Mouse (Mus musculus) heart, adult 2 months (tissue): ENCODE measurements at regions not wholly inside any gene's neighbourhood (a gene's known extent, or its start where the extent isn't known, plus 50 kb on each side); places are given as distances from the start of the nearest gene placed in this dataset.

Source experiments
- DNase-seq, 2 experiments: peaks; one replicate each; pipeline ENCODE4 v3.0.0; 2021
- H3K27ac ChIP-seq: fragments of 200-600 bp; 2 replicates; pipeline ENCODE4 v1.8.1; 2022
- H3K27me3 ChIP-seq: fragments of 200-500 bp; 2 replicates; pipeline ENCODE4 v1.6.1; 2012; ENCODE audit warnings: mild to moderate bottlenecking, low read length, inconsistent platforms, mixed read lengths; ENCODE audit not compliant: control insufficient read depth, insufficient read depth
- H3K36me3 ChIP-seq: fragments of 200-500 bp; 2 replicates; pipeline ENCODE4 v1.6.1; 2012; ENCODE audit warnings: low read length, inconsistent platforms; ENCODE audit not compliant: control insufficient read depth, insufficient read depth
- H3K4me1 ChIP-seq: fragments of 200-500 bp; 2 replicates; pipeline ENCODE4 v1.6.1; 2011; ENCODE audit warnings: low read length; ENCODE audit not compliant: control insufficient read depth, insufficient read depth
- H3K4me3 ChIP-seq: fragments of 200-600 bp; 2 replicates; pipeline ENCODE4 v1.8.1; 2022
- H3K79me2 ChIP-seq: fragments of 200-500 bp; replicated peaks from 2 replicates; pipeline ENCODE4 v1.6.1; 2012; ENCODE audit warnings: mild to moderate bottlenecking, inconsistent platforms, low read length, moderate library complexity, mixed read lengths; ENCODE audit not compliant: control insufficient read depth, insufficient read depth
- H3K9ac ChIP-seq: fragments of 200-500 bp; 2 replicates; pipeline ENCODE4 v1.6.1; 2012; ENCODE audit warnings: low read depth, mild to moderate bottlenecking, control low read depth, inconsistent platforms, low read length, mixed read lengths
- CTCF ChIP-seq: fragments of 200-600 bp; IDR thresholded peaks from 2 replicates; pipeline ENCODE4 v1.8.1; 2022; ENCODE audit warnings: antibody characterized with exemption, mild to moderate bottlenecking, moderate library complexity
- EP300 ChIP-seq: fragments of 200-500 bp; IDR thresholded peaks from 2 replicates; pipeline ENCODE4 v1.6.1; 2011; ENCODE audit warnings: low read depth, low read length, control low read depth; ENCODE audit not compliant: insufficient read depth
- POLR2A ChIP-seq: fragments of 200-500 bp; IDR thresholded peaks from 2 replicates; pipeline ENCODE4 v1.6.1; 2011; ENCODE audit warnings: mild to moderate bottlenecking, low read depth, low read length, control low read depth; ENCODE audit not compliant: insufficient read depth
- WGBS: fragments of 180-500 bp; shearing (Covaris S2); methylation state at CpG from one replicate; pipeline ENCODE4 v1.1.7; 2018; 5-methylcytosine and 5-hydroxymethylcytosine counted together
- intact Hi-C: fragments of 180-260 bp; cut with DNase I; formaldehyde crosslinking; loops from one replicate; pipeline ENCODE4 v1.15.1; 2025

GRCm38 (mm10) chr12:94560374-94561194, 1131.4 kb upstream of the Flrt2 start:
- TF ChIP-seq POLR2A (no peak), CTCF (no peak), EP300 (no peak)
- H3K27me3 ChIP-seq: no peaks in the 10 kb centered on the region
- H3K79me2 ChIP-seq: no peaks in the 10 kb centered on the region
- WGBS: 88% methylated on average over 2 of the region's 2 CpGs
- no peaks in the 10 kb centered on the region for H3K4me1 ChIP-seq
- DNase-seq: no peak
- intact Hi-C loops: no loop called here
- no peak overlapping the region for H3K27ac ChIP-seq
- H3K9ac ChIP-seq: no peak overlapping the region
- H3K4me3 ChIP-seq: no peak overlapping the region
- peaks cover 1% of the 10 kb centered on the region; the same call in 1 of the 2 replicates for H3K36me3 ChIP-seq

- Histone ChIP-seq H3K36me3 (no peaks in the 10 kb centered on the region), H3K4me1 (no peaks in the 10 kb centered on the region), H3K27me3 (no peaks in the 10 kb centered on the region), H3K9ac (no peak overlapping the region), H3K79me2 (no peaks in the 10 kb centered on the region), H3K27ac (no peak overlapping the region), H3K4me3 (no peak overlapping the region)
- TF ChIP-seq POLR2A: no peak
- 81% methylated on average over 2 of the region's 2 CpGs for WGBS
- no peak for DNase-seq
- intact Hi-C loops: no loop called here
Observed at GRCm38 (mm10) chr12:94574981-94575380, 1117.0 kb upstream of the Flrt2 start.

- intact Hi-C loops: loop anchor here (10.0 kb wide), 1 partner anchor 1114 kb away; the partner anchor contains the start of gene Flrt2
- H3K4me3 ChIP-seq: no peak overlapping the region
- TF ChIP-seq EP300 (no peak), POLR2A (no peak), CTCF (no peak)
- H3K27ac ChIP-seq: no peak overlapping the region
- 56% methylated on average over 4 of the region's 4 CpGs for WGBS
- peaks cover 4% of the 10 kb centered on the region for H3K4me1 ChIP-seq
- no peaks in the 10 kb centered on the region for H3K27me3 ChIP-seq
- no peak overlapping the region for H3K9ac ChIP-seq
- H3K79me2 ChIP-seq: no peaks in the 10 kb centered on the region
- no peaks in the 10 kb centered on the region; the same call in none of the 2 replicates for H3K36me3 ChIP-seq
- DNase-seq: no peak
Observed at GRCm38 (mm10) chr12:94580345-94580744, 1111.7 kb upstream of the Flrt2 start.

GRCm38 (mm10) chr12:94584309-94584708, 1107.7 kb upstream of the Flrt2 start:
- Histone ChIP-seq H3K36me3 (no peaks in the 10 kb centered on the region; the same call in none of the 2 replicates), H3K27me3 (no peaks in the 10 kb centered on the region), H3K9ac (no peak overlapping the region), H3K4me1 (peaks cover 8% of the 10 kb centered on the region), H3K27ac (no peak overlapping the region), H3K4me3 (no peak overlapping the region), H3K79me2 (no peaks in the 10 kb centered on the region)
- DNase-seq: no peak
- 40% methylated on average over 1 of the region's 1 CpGs for WGBS
- TF ChIP-seq POLR2A (no peak), EP300 (no peak), CTCF (no peak)
- intact Hi-C loops: loop anchor here (10.0 kb wide), 1 partner anchor 1110 kb away; the partner anchor contains the start of gene Flrt2

GRCm38 (mm10) chr12:94587031-94587430, 1105.0 kb upstream of the Flrt2 start:
- no peaks in the 10 kb centered on the region; the same call in none of the 2 replicates for H3K36me3 ChIP-seq
- intact Hi-C loops: loop anchor here (5.0 to 10.0 kb wide), 3 partner anchors 100 to 1108 kb away; partner anchors contain the start of gene Flrt2
- DNase-seq: peak; percentile 17 to 33
- no peak for TF ChIP-seq CTCF
- TF ChIP-seq POLR2A: no peak
- no peak for TF ChIP-seq EP300
- peaks cover 8% of the 10 kb centered on the region for H3K4me1 ChIP-seq
- no peak overlapping the region for H3K27ac ChIP-seq
- no peaks in the 10 kb centered on the region for H3K27me3 ChIP-seq
- H3K4me3 ChIP-seq: no peak overlapping the region
- no peaks in the 10 kb centered on the region for H3K79me2 ChIP-seq
- WGBS: 35% methylated on average over 4 of the region's 4 CpGs
- no peak overlapping the region for H3K9ac ChIP-seq

- Histone ChIP-seq H3K79me2 (no peaks in the 10 kb centered on the region), H3K9ac (no peak overlapping the region), H3K27ac (peak overlapping the region; percentile 35), H3K27me3 (no peaks in the 10 kb centered on the region), H3K4me1 (peaks cover 8% of the 10 kb centered on the region), H3K36me3 (no peaks in the 10 kb centered on the region; the same call in none of the 2 replicates), H3K4me3 (no peak overlapping the region)
- WGBS: 5% methylated on average over 4 of the region's 4 CpGs
- intact Hi-C loops: loop anchor here (5.0 to 10.0 kb wide), 3 partner anchors 101 to 1106 kb away; partner anchors contain the start of gene Flrt2
- TF ChIP-seq POLR2A (no peak), EP300 (no peak), CTCF (no peak)
- DNase-seq: no peak
Observed at GRCm38 (mm10) chr12:94588599-94588998, 1103.4 kb upstream of the Flrt2 start.
